Mouse (Mus musculus): ENCODE results near the gene Cep126. TPM values are rescaled to one million over a fixed set of nuclear protein-coding genes. Genes with fewer than 3 reads are reported as not detected.

The Cep126 gene
- total and polyA plus RNA-seq, 2 experiments from 2014 or later, result 0.98 to 7.5 TPM

DNA sequence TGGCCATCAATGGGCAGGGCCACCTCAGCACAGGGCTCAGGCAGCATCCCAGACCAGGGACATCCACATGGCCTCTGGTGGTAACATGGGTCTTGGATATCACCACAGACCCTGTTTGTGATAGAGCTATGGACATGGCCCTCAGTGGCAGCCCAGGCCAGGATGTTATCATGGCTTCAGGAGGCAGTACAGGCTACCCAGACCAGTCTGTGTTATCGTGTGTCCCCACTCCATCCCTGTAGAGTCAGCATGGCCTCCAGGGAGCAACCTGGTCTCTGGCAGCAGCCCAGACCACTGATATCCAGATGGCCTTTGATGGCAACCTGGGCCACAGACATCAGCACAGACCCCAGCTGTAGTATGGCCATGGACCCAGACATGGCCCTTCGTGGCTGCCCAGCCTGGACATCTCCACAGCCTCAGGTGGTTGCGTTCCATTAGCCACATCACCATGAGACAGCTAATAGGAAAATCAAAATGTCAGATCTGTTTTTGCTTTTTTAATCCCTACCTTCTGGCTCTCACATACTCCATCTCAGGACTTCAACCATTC lies 60.8 kb downstream of the Cep126 start:
- Histone ChIP-seq H3K27ac (ENCODE audit: low read depth) (no peak overlapping the region), H3K4me2 (ENCODE audit: low read depth, low read length) (no peak overlapping the region), H3K27me3 (ENCODE audit: control insufficient read depth, insufficient read depth, low read length) (no peaks in the 10 kb centered on the region), H3K4me3 (ENCODE audit: low read depth, low read length) (no peak overlapping the region), H3K9me3 (replicated peaks; ENCODE audit: control insufficient read depth, low read length) (no peaks in the 10 kb centered on the region), H3K36me3 (replicated peaks; ENCODE audit: control insufficient read depth, insufficient read depth, low read length) (no peaks in the 10 kb centered on the region), H3K9ac (replicated peaks; ENCODE audit: low read depth, low read length) (no peak overlapping the region), H3K4me1 (ENCODE audit: control insufficient read depth, insufficient read depth) (no peaks in the 10 kb centered on the region)
- ATAC-seq (ENCODE audit: insufficient read depth, low read depth) (no peak), DNase-seq (ENCODE audit: low spot score) (no peak)
- WGBS, result 84% methylated on average over 3 of the region's 3 CpGs
- TF ChIP-seq EP300 (IDR thresholded peaks at IDR 0.05; ENCODE audit: low read depth) (no peak), CTCF (IDR thresholded peaks at IDR 0.05; ENCODE audit: low read depth) (no peak)

DNA sequence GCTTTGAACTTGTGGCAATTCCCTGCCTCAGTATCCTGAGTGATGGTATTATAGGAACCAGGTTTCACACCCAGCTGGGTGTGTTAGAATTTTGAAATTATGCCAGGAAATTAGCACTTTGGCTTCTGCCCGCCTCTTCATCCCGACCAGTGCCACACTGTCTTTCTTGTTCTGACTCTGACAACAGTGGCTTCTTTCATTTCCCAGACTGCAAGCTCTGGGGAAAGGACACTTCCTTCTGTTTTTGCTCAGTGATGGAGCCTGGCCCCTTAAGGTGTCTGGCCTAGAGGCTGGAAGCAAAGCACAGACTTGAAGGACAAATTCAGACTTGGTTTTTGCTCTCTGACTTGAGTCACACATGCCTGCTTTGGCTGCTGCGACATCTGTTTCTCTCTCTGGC lies 74.5 kb downstream of the Cep126 start:
- no peak overlapping the region for H3K27ac ChIP-seq (ENCODE audit: low read depth)
- H3K9ac ChIP-seq (replicated peaks; ENCODE audit: low read depth, low read length), result no peak overlapping the region
- no peaks in the 10 kb centered on the region for H3K36me3 ChIP-seq (replicated peaks; ENCODE audit: control insufficient read depth, insufficient read depth, low read length)
- no peak overlapping the region for H3K4me2 ChIP-seq (ENCODE audit: low read depth, low read length)
- H3K9me3 ChIP-seq (replicated peaks; ENCODE audit: control insufficient read depth, low read length), result no peaks in the 10 kb centered on the region
- TF ChIP-seq CTCF (IDR thresholded peaks at IDR 0.05; ENCODE audit: low read depth), result no peak
- TF ChIP-seq EP300 (IDR thresholded peaks at IDR 0.05; ENCODE audit: low read depth), result no peak
- ATAC-seq (ENCODE audit: insufficient read depth, low read depth) (no peak), DNase-seq (ENCODE audit: low spot score) (no peak)
- no peak overlapping the region for H3K4me3 ChIP-seq (ENCODE audit: low read depth, low read length)
- WGBS, result 61% methylated on average over 3 of the region's 3 CpGs
- no peaks in the 10 kb centered on the region for H3K27me3 ChIP-seq (ENCODE audit: control insufficient read depth, insufficient read depth, low read length)
- H3K4me1 ChIP-seq (ENCODE audit: control insufficient read depth, insufficient read depth), result no peaks in the 10 kb centered on the region

DNA sequence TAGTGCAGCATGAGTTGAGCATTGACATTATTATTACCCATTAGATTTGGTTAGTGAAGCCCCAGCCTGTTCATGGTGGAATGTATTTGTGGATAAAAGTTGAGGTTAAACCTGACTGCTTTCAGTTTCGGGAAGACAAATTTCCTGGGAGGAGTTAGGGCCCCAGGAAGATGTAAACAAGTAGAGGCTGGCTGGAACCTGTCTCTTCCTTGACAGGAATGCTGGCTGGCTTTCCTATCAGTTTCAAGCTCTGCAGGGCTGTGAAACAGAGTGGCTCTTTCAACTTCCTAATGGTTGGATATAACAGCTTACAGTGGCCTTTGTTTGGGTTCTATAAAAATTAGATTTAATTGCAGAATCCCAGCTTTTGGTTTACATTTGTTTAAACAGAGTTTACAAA lies 79.3 kb downstream of the Cep126 start:
- Histone ChIP-seq H3K9ac (replicated peaks; ENCODE audit: low read depth, low read length) (no peak overlapping the region), H3K4me1 (ENCODE audit: control insufficient read depth, insufficient read depth) (no peaks in the 10 kb centered on the region), H3K36me3 (replicated peaks; ENCODE audit: control insufficient read depth, insufficient read depth, low read length) (no peaks in the 10 kb centered on the region), H3K9me3 (replicated peaks; ENCODE audit: control insufficient read depth, low read length) (no peaks in the 10 kb centered on the region), H3K27ac (ENCODE audit: low read depth) (no peak overlapping the region), H3K4me3 (ENCODE audit: low read depth, low read length) (no peak overlapping the region), H3K27me3 (ENCODE audit: control insufficient read depth, insufficient read depth, low read length) (no peaks in the 10 kb centered on the region), H3K4me2 (ENCODE audit: low read depth, low read length) (no peak overlapping the region)
- DNase-seq (ENCODE audit: low spot score) (no peak), ATAC-seq (ENCODE audit: insufficient read depth, low read depth) (no peak)
- TF ChIP-seq CTCF (IDR thresholded peaks at IDR 0.05; ENCODE audit: low read depth) (no peak), EP300 (IDR thresholded peaks at IDR 0.05; ENCODE audit: low read depth) (no peak)
- WGBS, result 14% methylated on average over 1 of the region's 1 CpGs

DNA sequence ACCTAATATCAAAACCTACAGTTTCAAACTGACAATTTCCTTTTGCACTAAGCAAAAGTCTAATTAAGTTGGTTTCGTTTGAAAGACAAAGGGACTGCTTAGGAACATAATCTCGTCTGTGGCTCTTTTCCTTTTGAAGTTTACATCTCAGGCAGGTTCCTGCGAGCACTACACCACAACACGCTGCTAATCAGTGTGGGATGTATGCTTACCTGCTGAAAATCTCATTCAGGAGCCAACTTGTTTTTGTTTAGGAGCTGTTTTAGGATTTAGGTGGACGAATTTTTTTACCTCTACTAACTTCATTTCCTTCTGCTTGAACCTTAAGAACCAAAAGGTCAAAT lies 91.1 kb downstream of the Cep126 start:
- Histone ChIP-seq H3K4me3 (ENCODE audit: low read depth, low read length) (peak overlapping the region; percentile 81), H3K4me1 (ENCODE audit: control insufficient read depth, insufficient read depth) (no peaks in the 10 kb centered on the region), H3K9ac (replicated peaks; ENCODE audit: low read depth, low read length) (peak overlapping the region; percentile 52), H3K27me3 (ENCODE audit: control insufficient read depth, insufficient read depth, low read length) (no peaks in the 10 kb centered on the region), H3K9me3 (replicated peaks; ENCODE audit: control insufficient read depth, low read length) (no peaks in the 10 kb centered on the region), H3K27ac (ENCODE audit: low read depth) (peak overlapping the region; percentile 79), H3K36me3 (replicated peaks; ENCODE audit: control insufficient read depth, insufficient read depth, low read length) (no peaks in the 10 kb centered on the region), H3K4me2 (ENCODE audit: low read depth, low read length) (peak overlapping the region; percentile 78)
- DNase-seq (ENCODE audit: low spot score), result no peak
- ATAC-seq (ENCODE audit: insufficient read depth, low read depth), result no peak
- whole genome bisulfite sequencing, result 12% methylated on average over 5 of the region's 5 CpGs
- TF ChIP-seq EP300 (IDR thresholded peaks at IDR 0.05; ENCODE audit: low read depth) (no peak), CTCF (IDR thresholded peaks at IDR 0.05; ENCODE audit: low read depth) (no peak)

DNA sequence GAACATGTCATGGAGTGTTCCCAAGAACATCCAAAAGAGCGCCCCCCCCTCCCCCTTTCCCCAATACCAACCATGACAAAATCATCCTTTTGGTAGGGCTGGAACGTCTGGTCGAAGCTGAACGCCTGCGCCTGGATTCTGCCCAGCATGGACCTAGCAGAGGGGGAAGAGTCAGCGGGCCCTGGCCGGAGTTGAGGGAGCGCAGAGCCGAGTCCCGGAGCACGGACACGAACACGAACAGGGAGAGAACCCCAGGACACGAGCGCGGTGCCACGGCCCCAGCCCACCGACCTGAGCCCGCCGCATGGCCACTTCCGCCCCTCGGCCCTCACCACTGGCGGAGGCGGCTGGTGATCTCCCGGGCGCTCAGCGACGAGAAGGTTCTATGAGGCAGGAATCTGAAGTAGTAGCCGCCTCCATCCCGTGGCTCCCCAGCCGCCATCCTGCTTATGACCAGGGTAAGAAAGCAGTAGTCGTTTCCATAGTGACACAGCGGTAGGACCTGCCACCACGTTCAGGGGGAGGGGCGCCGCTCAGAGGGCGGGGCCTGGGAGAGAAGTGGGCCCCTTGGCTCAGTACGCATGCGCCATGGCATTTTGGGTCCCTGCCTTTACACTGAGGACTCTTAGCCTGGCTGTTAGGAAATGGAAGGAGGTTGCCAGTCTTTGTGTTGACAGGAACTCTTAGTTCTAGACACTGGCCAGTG lies 91.6 kb downstream of the Cep126 start, which contains the start of gene Cfap300:
TSS of gene Cfap300 (minus strand) at position 486 of the 706 bp plus-strand sequence.
- peak within 1 kb of the TSS; percentile 79 for H3K27ac ChIP-seq (ENCODE audit: low read depth)
- ATAC-seq (ENCODE audit: insufficient read depth, low read depth) (peak; percentile 99), DNase-seq (ENCODE audit: low spot score) (peak; percentile 96)
- no peaks in the 10 kb centered on the region for H3K36me3 ChIP-seq (replicated peaks; ENCODE audit: control insufficient read depth, insufficient read depth, low read length)
- peak within 1 kb of the TSS; percentile 52 for H3K9ac ChIP-seq (replicated peaks; ENCODE audit: low read depth, low read length)
- TF ChIP-seq CTCF (IDR thresholded peaks at IDR 0.05; ENCODE audit: low read depth), result no peak
- TF ChIP-seq EP300 (IDR thresholded peaks at IDR 0.05; ENCODE audit: low read depth), result no peak
- H3K4me3 ChIP-seq (ENCODE audit: low read depth, low read length), result peak within 1 kb of the TSS; percentile 81
- no peaks in the 10 kb centered on the region for H3K27me3 ChIP-seq (ENCODE audit: control insufficient read depth, insufficient read depth, low read length)
- H3K4me2 ChIP-seq (ENCODE audit: low read depth, low read length), result peak within 1 kb of the TSS; percentile 78
- H3K4me1 ChIP-seq (ENCODE audit: control insufficient read depth, insufficient read depth), result no peaks in the 10 kb centered on the region
- under 1% methylated on average over 37 of the region's 39 CpGs for WGBS
- no peaks in the 10 kb centered on the region for H3K9me3 ChIP-seq (replicated peaks; ENCODE audit: control insufficient read depth, low read length)

Data from heart, postnatal 0 days (tissue).